Mouse (Mus musculus) lung, adult 10 weeks (tissue): Measurements from ENCODE around the gene Gm45837. TPM values are rescaled to one million over a fixed set of nuclear protein-coding genes. Genes with fewer than 3 reads are reported as not detected.

Experiments
- polyA plus RNA-seq: library from polyadenylated mRNA; stranded (reverse); fragments of 350-450 nt; fragmentation: Illumina TruSeq; extraction: RNeasy Lipid Tissue Mini Kit (QIAGEN cat#74804); gene quantifications from one replicate; pipeline ENCODE4 v1.2.3, GENCODE M21; 2014; ENCODE audit warnings: low read depth, low replicate concordance; ENCODE audit not compliant: insufficient read depth

Gm45837 gene
- polyA plus RNA-seq = not detected

DNA sequence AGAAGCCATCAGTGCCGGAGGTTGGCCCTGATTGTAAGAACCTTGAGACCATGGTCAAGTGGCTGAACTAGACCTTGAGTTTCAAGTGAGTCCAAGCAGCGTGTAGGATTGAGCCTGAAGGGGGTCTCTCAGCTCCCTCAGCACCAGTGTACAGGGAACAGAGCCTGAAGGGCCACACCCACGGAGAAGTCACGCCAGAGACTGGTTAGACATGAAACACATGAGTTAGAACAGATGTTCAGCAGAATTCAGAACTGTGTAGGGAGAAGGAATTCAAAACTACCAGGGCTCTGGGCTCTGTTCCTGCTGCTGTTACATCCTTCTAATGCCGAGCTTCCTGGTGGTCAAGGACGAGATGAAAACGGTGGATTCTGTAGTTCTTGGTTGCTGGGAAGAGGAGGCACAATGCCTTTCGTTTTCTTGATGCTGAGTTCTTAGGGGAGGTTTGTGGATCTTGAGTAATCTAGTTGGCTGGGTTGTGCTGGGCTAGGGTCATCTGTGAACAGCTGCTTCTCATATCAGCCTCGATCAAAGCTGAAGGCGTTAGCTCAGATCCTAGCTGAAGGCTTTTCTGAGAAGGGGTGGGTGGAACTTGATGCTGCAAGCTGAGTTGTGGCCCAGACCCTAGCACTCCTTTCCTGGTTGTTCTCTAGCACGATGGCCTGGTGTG lies at the start of gene Gm45837:
Gm45837 (plus strand) TSS at position 620 of the 670 bp plus-strand sequence.

GRCm38 (mm10) chr7:101421529-101421928 lies 10.8 kb downstream of the Gm45837 start, which contains the start of gene Pde2a:
TSS of gene Pde2a (plus strand) at chr7:101421691.

Other genes starting within 250 kb of the Gm45837 start
- 12.1 TPM for gene Atg16l2, start 108.6 kb upstream of the Gm45837 start, polyA plus RNA-seq
- gene Stard10, start 93.8 kb upstream of the Gm45837 start, polyA plus RNA-seq = 96.9 TPM
- gene Arap1, start 62.8 kb upstream of the Gm45837 start, polyA plus RNA-seq = 71.0 TPM
- gene Pde2a, start 10.8 kb downstream of the Gm45837 start, polyA plus RNA-seq = 4.9 TPM
- gene Art2b, start 174.7 kb downstream of the Gm45837 start, polyA plus RNA-seq = 0.41 TPM